Mouse (Mus musculus): ENCODE data around the gene S100a10. TPM values are rescaled to one million over a fixed set of nuclear protein-coding genes. Genes with fewer than 3 reads are reported as not detected.

Gene S100a10
- polyA plus RNA-seq, 1 experiment from 2014 or later: 887 TPM

DNA sequence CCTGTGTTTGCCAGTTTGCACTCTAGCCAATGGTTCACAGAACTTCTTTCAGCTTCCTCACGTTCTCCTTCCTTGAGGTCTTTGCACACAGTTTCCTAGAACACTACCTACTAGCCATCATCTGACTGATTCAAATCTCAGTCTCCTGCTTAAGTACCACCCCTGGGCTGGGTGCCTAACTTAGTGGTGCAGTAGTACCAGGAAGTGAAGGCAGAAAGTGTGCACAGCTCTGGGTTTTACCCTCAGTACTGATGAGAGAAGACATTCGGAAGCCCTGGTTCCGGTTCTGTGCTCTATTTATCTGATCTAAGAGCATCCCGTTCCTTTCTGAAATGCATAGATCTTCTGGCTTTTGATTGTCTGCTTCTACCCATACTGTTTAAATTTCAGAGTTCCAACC is 26.8 kb downstream of the S100a10 start:
- H3K27me3 ChIP-seq (replicated peaks; ENCODE audit: control insufficient read depth, insufficient read depth, low read length): no peaks in the 10 kb centered on the region
- no peak overlapping the region for H3K4me3 ChIP-seq (ENCODE audit: low read depth, low read length)
- H3K9ac ChIP-seq (ENCODE audit: low read depth, low read length): no peak overlapping the region
- no peaks in the 10 kb centered on the region for H3K9me3 ChIP-seq (ENCODE audit: control insufficient read depth)
- 54% methylated on average over 4 of the region's 4 CpGs for WGBS
- no peak for ATAC-seq
- no peak overlapping the region for H3K4me2 ChIP-seq (replicated peaks; ENCODE audit: low read depth)
- no peak for TF ChIP-seq CTCF (IDR thresholded peaks at IDR 0.05; ENCODE audit: low read depth)
- 0 out of 2 replicates have a peak, but pooled peaks cover 4% of the 10 kb centered on the region for H3K4me1 ChIP-seq (replicated peaks; ENCODE audit: control insufficient read depth, insufficient read depth, low read length)
- H3K36me3 ChIP-seq (ENCODE audit: control insufficient read depth, insufficient read depth): no peaks in the 10 kb centered on the region
- no peak overlapping the region for H3K27ac ChIP-seq (ENCODE audit: low read depth, low read length)

DNA sequence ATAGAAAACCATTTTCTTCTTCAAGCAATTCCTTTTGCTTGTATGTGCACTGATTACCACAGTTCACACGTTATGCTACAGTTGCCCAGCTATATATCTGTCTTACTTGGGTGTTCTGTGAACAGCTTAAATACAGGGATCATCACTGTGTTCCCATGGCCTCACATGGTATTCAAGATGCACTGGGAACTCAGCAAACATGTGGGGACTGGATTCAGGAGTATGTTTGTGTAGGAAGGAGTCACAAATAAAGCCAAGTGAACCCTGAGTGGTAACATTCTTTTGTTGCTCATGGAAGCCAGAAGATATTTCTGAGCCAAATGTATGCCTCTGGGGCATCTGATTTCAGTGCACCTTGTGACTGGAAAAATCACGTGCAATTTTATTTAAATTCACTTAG is 28.2 kb downstream of the S100a10 start:
- H3K4me1 ChIP-seq (replicated peaks; ENCODE audit: control insufficient read depth, insufficient read depth, low read length): 0 out of 2 replicates have a peak, but pooled peaks cover 4% of the 10 kb centered on the region
- no peak for ATAC-seq
- no peaks in the 10 kb centered on the region for H3K9me3 ChIP-seq (ENCODE audit: control insufficient read depth)
- H3K36me3 ChIP-seq (ENCODE audit: control insufficient read depth, insufficient read depth): no peaks in the 10 kb centered on the region
- H3K9ac ChIP-seq (ENCODE audit: low read depth, low read length): no peak overlapping the region
- no peak overlapping the region for H3K27ac ChIP-seq (ENCODE audit: low read depth, low read length)
- H3K4me3 ChIP-seq (ENCODE audit: low read depth, low read length): no peak overlapping the region
- 54% methylated on average over 2 of the region's 2 CpGs for WGBS
- no peaks in the 10 kb centered on the region for H3K27me3 ChIP-seq (replicated peaks; ENCODE audit: control insufficient read depth, insufficient read depth, low read length)
- H3K4me2 ChIP-seq (replicated peaks; ENCODE audit: low read depth): no peak overlapping the region
- TF ChIP-seq CTCF (IDR thresholded peaks at IDR 0.05; ENCODE audit: low read depth): no peak

DNA sequence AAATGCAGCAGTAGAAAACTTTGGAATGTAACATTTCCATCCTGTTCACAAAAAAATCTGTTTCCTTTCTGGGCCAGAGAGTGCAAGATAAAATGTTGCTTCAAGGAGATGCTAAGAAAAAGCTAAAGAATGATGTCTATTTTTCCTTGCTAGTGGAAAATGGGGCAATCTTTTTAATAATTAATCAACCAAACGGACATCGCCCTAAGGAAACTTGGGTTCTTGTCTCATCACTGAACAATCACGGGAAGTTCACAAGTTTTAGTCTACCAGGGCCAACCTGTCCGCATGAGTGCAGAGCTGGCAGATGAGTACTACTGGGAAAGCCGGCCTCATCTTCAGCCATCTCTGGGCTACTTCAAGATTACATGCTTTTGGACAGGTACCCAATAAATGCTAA is 34.7 kb downstream of the S100a10 start:
- 49% methylated on average over 5 of the region's 5 CpGs for WGBS
- Histone ChIP-seq H3K4me1 (replicated peaks; ENCODE audit: control insufficient read depth, insufficient read depth, low read length) (no peaks in the 10 kb centered on the region), H3K27ac (ENCODE audit: low read depth, low read length) (no peak overlapping the region), H3K9me3 (ENCODE audit: control insufficient read depth) (no peaks in the 10 kb centered on the region), H3K27me3 (replicated peaks; ENCODE audit: control insufficient read depth, insufficient read depth, low read length) (no peaks in the 10 kb centered on the region), H3K9ac (ENCODE audit: low read depth, low read length) (no peak overlapping the region), H3K4me3 (ENCODE audit: low read depth, low read length) (no peak overlapping the region), H3K4me2 (replicated peaks; ENCODE audit: low read depth) (no peak overlapping the region), H3K36me3 (ENCODE audit: control insufficient read depth, insufficient read depth) (no peaks in the 10 kb centered on the region)
- no peak for ATAC-seq
- TF ChIP-seq CTCF (IDR thresholded peaks at IDR 0.05; ENCODE audit: low read depth): no peak

DNA sequence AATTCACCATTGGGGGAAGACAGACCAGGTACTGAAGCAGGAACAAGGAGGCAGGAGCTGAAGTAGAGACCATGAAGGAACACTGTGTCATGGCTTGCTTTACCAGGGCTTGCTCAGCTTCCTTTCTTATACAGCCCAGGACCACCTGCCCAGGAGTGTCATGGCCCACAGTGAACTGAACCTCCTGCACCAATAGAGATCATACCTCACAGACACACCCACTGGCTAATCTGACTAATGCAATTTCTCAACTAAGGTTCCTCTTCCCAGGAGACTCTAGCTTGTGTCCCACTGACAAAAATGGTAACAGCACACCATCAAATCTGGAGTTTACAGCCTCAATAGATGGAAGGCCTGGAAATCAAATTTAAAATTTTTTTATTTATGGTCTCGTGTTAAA is 35.4 kb downstream of the S100a10 start:
- Histone ChIP-seq H3K27me3 (replicated peaks; ENCODE audit: control insufficient read depth, insufficient read depth, low read length) (no peaks in the 10 kb centered on the region), H3K4me1 (replicated peaks; ENCODE audit: control insufficient read depth, insufficient read depth, low read length) (no peaks in the 10 kb centered on the region), H3K9me3 (ENCODE audit: control insufficient read depth) (no peaks in the 10 kb centered on the region), H3K4me2 (replicated peaks; ENCODE audit: low read depth) (no peak overlapping the region), H3K36me3 (ENCODE audit: control insufficient read depth, insufficient read depth) (no peaks in the 10 kb centered on the region), H3K4me3 (ENCODE audit: low read depth, low read length) (no peak overlapping the region), H3K9ac (ENCODE audit: low read depth, low read length) (no peak overlapping the region), H3K27ac (ENCODE audit: low read depth, low read length) (peak overlapping the region; percentile 9; the same call in 1 of the 2 replicates)
- no peak for TF ChIP-seq CTCF (IDR thresholded peaks at IDR 0.05; ENCODE audit: low read depth)
- 83% methylated on average over 1 of the region's 1 CpGs for WGBS
- ATAC-seq: no peak

DNA sequence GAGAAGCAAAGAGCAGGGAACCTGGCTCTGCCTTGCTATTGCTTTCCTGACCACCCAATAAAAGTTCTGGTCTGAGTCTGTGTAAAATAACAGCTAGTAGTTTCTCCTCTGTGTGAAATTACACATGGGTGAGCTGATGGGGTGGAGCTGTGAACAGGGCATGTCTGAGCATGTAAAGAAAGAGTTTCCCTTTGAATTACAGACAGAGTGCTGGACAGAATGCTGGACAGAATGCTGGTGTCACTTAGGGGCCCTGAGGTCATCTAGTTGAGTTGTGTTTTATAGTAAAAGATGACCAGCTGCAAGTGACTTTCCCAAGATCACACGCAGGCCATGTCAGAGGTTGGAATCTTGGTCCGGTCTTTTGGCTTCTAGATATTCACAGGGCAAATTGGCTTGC is 37.2 kb downstream of the S100a10 start:
- H3K36me3 ChIP-seq (ENCODE audit: control insufficient read depth, insufficient read depth): no peaks in the 10 kb centered on the region
- WGBS: 91% methylated on average over 2 of the region's 2 CpGs
- no peak overlapping the region for H3K9ac ChIP-seq (ENCODE audit: low read depth, low read length)
- no peaks in the 10 kb centered on the region for H3K9me3 ChIP-seq (ENCODE audit: control insufficient read depth)
- no peak for ATAC-seq
- no peak overlapping the region for H3K27ac ChIP-seq (ENCODE audit: low read depth, low read length)
- H3K4me1 ChIP-seq (replicated peaks; ENCODE audit: control insufficient read depth, insufficient read depth, low read length): no peaks in the 10 kb centered on the region; the same call in 1 of the 2 replicates
- no peak overlapping the region for H3K4me3 ChIP-seq (ENCODE audit: low read depth, low read length)
- no peaks in the 10 kb centered on the region for H3K27me3 ChIP-seq (replicated peaks; ENCODE audit: control insufficient read depth, insufficient read depth, low read length)
- no peak for TF ChIP-seq CTCF (IDR thresholded peaks at IDR 0.05; ENCODE audit: low read depth)
- no peak overlapping the region for H3K4me2 ChIP-seq (replicated peaks; ENCODE audit: low read depth)

DNA sequence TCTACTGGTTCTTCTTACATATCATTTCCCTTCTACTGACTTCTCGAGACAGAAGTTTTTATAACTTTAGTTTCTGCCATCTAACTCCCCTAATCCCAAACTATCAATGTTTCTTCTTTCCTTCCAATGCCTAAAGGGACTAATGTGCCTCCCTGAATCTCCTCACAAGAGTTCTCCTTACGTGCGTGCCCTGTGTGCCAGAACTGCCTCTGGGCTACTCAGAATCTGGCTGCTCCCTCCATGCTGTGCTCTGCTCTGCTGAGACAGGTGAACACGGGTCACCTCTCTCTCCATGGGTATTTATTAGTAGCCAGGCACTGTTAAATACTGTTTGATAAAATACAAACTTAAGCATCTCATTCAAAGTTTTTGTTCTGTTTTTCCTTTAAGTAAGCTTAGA is 38.1 kb downstream of the S100a10 start:
- 83% methylated on average over 4 of the region's 4 CpGs for WGBS
- Histone ChIP-seq H3K4me2 (replicated peaks; ENCODE audit: low read depth) (no peak overlapping the region), H3K4me1 (replicated peaks; ENCODE audit: control insufficient read depth, insufficient read depth, low read length) (no peaks in the 10 kb centered on the region; the same call in 1 of the 2 replicates), H3K36me3 (ENCODE audit: control insufficient read depth, insufficient read depth) (no peaks in the 10 kb centered on the region), H3K27me3 (replicated peaks; ENCODE audit: control insufficient read depth, insufficient read depth, low read length) (no peaks in the 10 kb centered on the region), H3K9me3 (ENCODE audit: control insufficient read depth) (no peaks in the 10 kb centered on the region), H3K4me3 (ENCODE audit: low read depth, low read length) (no peak overlapping the region), H3K27ac (ENCODE audit: low read depth, low read length) (no peak overlapping the region), H3K9ac (ENCODE audit: low read depth, low read length) (no peak overlapping the region)
- no peak for TF ChIP-seq CTCF (IDR thresholded peaks at IDR 0.05; ENCODE audit: low read depth)
- no peak for ATAC-seq

DNA sequence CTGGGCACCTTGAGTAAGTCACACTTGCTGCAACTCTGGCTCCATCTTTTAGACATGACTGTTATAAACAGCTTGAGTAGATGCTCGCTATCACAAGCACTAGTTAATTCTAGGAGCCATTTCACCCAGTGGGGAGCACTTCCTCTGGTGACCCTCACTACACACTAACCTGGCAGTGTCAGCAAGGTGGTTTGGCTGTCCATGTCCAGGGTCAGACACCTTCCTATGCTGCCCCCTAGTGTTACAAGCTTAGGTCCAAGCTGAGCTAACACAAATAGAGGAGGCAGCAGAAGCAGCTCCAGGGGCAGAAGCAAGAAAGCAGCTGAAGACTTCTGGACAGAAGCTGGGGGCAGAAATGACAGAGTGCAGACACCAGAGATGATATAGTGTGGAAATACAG is 38.6 kb downstream of the S100a10 start:
- TF ChIP-seq CTCF (IDR thresholded peaks at IDR 0.05; ENCODE audit: low read depth): peak; percentile 89
- Histone ChIP-seq H3K27me3 (replicated peaks; ENCODE audit: control insufficient read depth, insufficient read depth, low read length) (no peaks in the 10 kb centered on the region), H3K4me2 (replicated peaks; ENCODE audit: low read depth) (no peak overlapping the region), H3K4me3 (ENCODE audit: low read depth, low read length) (no peak overlapping the region), H3K27ac (ENCODE audit: low read depth, low read length) (no peak overlapping the region), H3K4me1 (replicated peaks; ENCODE audit: control insufficient read depth, insufficient read depth, low read length) (peaks cover 2% of the 10 kb centered on the region; the same call in 1 of the 2 replicates), H3K36me3 (ENCODE audit: control insufficient read depth, insufficient read depth) (no peaks in the 10 kb centered on the region), H3K9ac (ENCODE audit: low read depth, low read length) (no peak overlapping the region), H3K9me3 (ENCODE audit: control insufficient read depth) (no peaks in the 10 kb centered on the region)
- 52% methylated on average over 1 of the region's 1 CpGs for WGBS
- ATAC-seq: no peak
